Mouse (Mus musculus) c-Kit-positive CD71-positive TER-119-positive erythroid progenitor cells, embryonic 14.5 days (primary cell): ENCODE measurements at regions not wholly inside any gene's neighbourhood (a gene's known extent, or its start where the extent isn't known, plus 50 kb on each side); places are given as distances from the start of the nearest gene placed in this dataset.

Experiments
- DNase-seq: peaks from one replicate; pipeline ENCODE4 v3.0.0-alpha.2; 2013; ENCODE audit warnings: low spot score

- DNase-seq: no peak
Measured at GRCm38 (mm10) chr13:83216454-83216853, 287.4 kb upstream of the Mef2c start.

- no peak for DNase-seq
Measured at GRCm38 (mm10) chr13:83252452-83252851, 251.4 kb upstream of the Mef2c start.

- DNase-seq: no peak
Measured at GRCm38 (mm10) chr13:83266591-83266990, 237.2 kb upstream of the Mef2c start.

- no peak for DNase-seq
Measured at GRCm38 (mm10) chr13:83268663-83269062, 235.2 kb upstream of the Mef2c start.

- DNase-seq: no peak
Measured at GRCm38 (mm10) chr13:83278695-83279094, 225.1 kb upstream of the Mef2c start.

- DNase-seq: no peak
Measured at GRCm38 (mm10) chr13:83307696-83308095, 196.1 kb upstream of the Mef2c start.

GRCm38 (mm10) chr13:83328488-83328887 lies 175.3 kb upstream of the Mef2c start:
- no peak for DNase-seq

- no peak for DNase-seq
Measured at GRCm38 (mm10) chr13:83333728-83334127, 170.1 kb upstream of the Mef2c start.

GRCm38 (mm10) chr13:83344611-83345319 lies 159.1 kb upstream of the Mef2c start:
- peak; percentile 76 for DNase-seq

GRCm38 (mm10) chr13:83355341-83355740 lies 148.5 kb upstream of the Mef2c start:
- DNase-seq: no peak

GRCm38 (mm10) chr13:83360529-83360928 lies 143.3 kb upstream of the Mef2c start:
- no peak for DNase-seq

GRCm38 (mm10) chr13:83376097-83376797 lies 127.6 kb upstream of the Mef2c start:
- no peak for DNase-seq

GRCm38 (mm10) chr13:83378644-83379043 lies 125.2 kb upstream of the Mef2c start:
- DNase-seq: no peak

- DNase-seq: peak; percentile 73
Measured at GRCm38 (mm10) chr13:83382609-83383008, 121.2 kb upstream of the Mef2c start.

GRCm38 (mm10) chr13:83394773-83395172 lies 109.1 kb upstream of the Mef2c start:
- no peak for DNase-seq

GRCm38 (mm10) chr13:83399381-83399780 lies 104.5 kb upstream of the Mef2c start:
- DNase-seq: no peak

GRCm38 (mm10) chr13:83439619-83440436 lies 64.0 kb upstream of the Mef2c start:
- DNase-seq: no peak

- no peak for DNase-seq
Measured at GRCm38 (mm10) chr13:83444277-83444676, 59.6 kb upstream of the Mef2c start.

GRCm38 (mm10) chr13:83450820-83451219 lies 53.0 kb upstream of the Mef2c start:
- no peak for DNase-seq

GRCm38 (mm10) chr13:83452987-83453386 lies 50.8 kb upstream of the Mef2c start:
- DNase-seq: no peak
